Mouse (Mus musculus) intestine, postnatal 0 days (tissue): ENCODE measurements around the gene Nectin4. TPM values are rescaled to one million over a fixed set of nuclear protein-coding genes. Genes with fewer than 3 reads are reported as not detected.

ENCODE experiments used
- ATAC-seq: fragments of 200-750 bp; cut with Nextera tagmentation; 2 replicates; pipeline ENCODE4 v1.8.0; 2017; ENCODE audit warnings: mild to moderate bottlenecking, moderate TSS enrichment, moderate library complexity
- H3K27ac ChIP-seq: fragments of 300-500 bp; sonication (generic); 2 replicates; pipeline ENCODE4 v1.5.1; 2014; ENCODE audit warnings: mild to moderate bottlenecking, low read depth, low read length, moderate library complexity
- H3K27me3 ChIP-seq: fragments of 300-500 bp; sonication (generic); replicated peaks from 2 replicates; pipeline ENCODE4 v1.6.1; 2014; ENCODE audit warnings: low read length, mixed read lengths; ENCODE audit not compliant: control insufficient read depth, insufficient read depth
- H3K36me3 ChIP-seq: fragments of 300-500 bp; sonication (generic); 2 replicates; pipeline ENCODE4 v1.6.1; 2014; ENCODE audit warnings: mild to moderate bottlenecking, moderate library complexity; ENCODE audit not compliant: control insufficient read depth, insufficient read depth
- H3K4me1 ChIP-seq: fragments of 300-500 bp; sonication (generic); replicated peaks from 2 replicates; pipeline ENCODE4 v1.6.1; 2014; ENCODE audit warnings: antibody characterized with exemption, low read length, mixed read lengths; ENCODE audit not compliant: control insufficient read depth, insufficient read depth
- H3K4me2 ChIP-seq: fragments of 300-500 bp; sonication (generic); replicated peaks from 2 replicates; pipeline ENCODE4 v1.6.1; 2014; ENCODE audit warnings: low read depth, mild to moderate bottlenecking, moderate library complexity
- H3K4me3 ChIP-seq: fragments of 300-500 bp; sonication (generic); 2 replicates; pipeline ENCODE4 v1.5.1; 2014; ENCODE audit warnings: low read depth, low read length
- H3K9ac ChIP-seq: fragments of 300-500 bp; sonication (generic); 2 replicates; pipeline ENCODE4 v1.6.1; 2014; ENCODE audit warnings: mild to moderate bottlenecking, low read depth, low read length
- H3K9me3 ChIP-seq: fragments of 300-500 bp; sonication (generic); 2 replicates; pipeline ENCODE4 v1.6.1; 2016; ENCODE audit warnings: mixed run types; ENCODE audit not compliant: control insufficient read depth
- CTCF ChIP-seq: sonication (generic); IDR thresholded peaks from 2 replicates; pipeline ENCODE4 v1.5.1; 2016; ENCODE audit warnings: low read depth, mild to moderate bottlenecking, control low read depth, antibody characterized with exemption, moderate library complexity
- WGBS: fragments of 180-500 bp; shearing (Covaris S2); extraction: QIAGEN DNeasy Blood & Tissue Kit; methylation state at CpG from one replicate; pipeline ENCODE4 v1.1.7; 2014; 5-methylcytosine and 5-hydroxymethylcytosine counted together
- polyA plus RNA-seq: library from polyadenylated mRNA; unstranded; fragments of >200 nt; fragmentation: Nextera tagmentation; extraction: Ambion mirVana; gene quantifications from 2 replicates; pipeline ENCODE4 v1.2.1, GENCODE M21; 2015

The Nectin4 gene
- polyA plus RNA-seq, 1 experiment from 2014 or later, result 0.48 TPM

DNA sequence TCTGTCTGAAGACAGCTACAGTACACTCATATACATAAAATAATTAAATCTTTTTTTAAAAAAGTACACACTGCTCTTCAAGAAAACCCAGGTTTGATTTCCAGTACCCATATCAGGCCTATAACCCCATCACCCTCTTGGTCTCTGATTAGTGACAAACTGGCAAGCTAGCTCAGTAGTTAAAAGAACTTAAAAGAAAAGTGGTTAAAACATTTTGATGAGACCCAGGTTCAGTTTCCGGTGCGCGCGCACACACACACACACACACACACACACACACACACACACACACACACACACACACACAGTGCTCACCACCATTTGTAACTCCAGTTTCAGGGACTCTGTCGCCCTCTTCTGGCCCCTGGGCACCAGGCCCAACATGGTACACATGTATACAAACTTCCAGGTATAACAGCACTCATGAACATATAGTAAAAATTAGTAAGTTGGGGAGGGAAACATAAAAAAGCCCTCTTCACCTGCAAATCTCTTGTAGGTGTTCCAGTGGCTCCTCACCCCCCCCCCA is 14.0 kb upstream of the Nectin4 start:
- H3K9ac ChIP-seq, result no peak overlapping the region

DNA sequence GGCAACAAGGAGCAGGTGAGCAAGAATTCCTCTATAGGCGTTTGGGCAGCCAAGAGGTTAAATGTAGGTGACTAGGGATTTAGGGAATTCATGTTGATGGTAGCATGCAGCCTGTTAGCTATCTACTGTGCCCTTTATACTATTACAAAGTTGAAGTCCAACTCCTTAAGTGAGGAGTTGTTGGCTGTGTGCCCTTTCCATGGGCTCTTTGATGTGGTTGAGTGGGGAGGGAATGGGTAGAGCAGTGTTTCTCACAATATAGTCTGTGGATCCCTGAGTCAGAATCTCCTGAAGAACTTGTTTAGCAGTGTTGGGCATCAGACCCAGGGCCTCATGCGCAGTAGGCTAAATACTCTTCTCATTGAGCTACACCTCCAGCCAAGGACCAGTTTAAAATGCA is 13.1 kb upstream of the Nectin4 start:
- Histone ChIP-seq H3K27me3 (no peaks in the 10 kb centered on the region), H3K4me2 (no peak overlapping the region), H3K4me1 (peaks cover 6% of the 10 kb centered on the region; the same call in 1 of the 2 replicates), H3K9me3 (no peaks in the 10 kb centered on the region), H3K9ac (no peak overlapping the region), H3K27ac (no peak overlapping the region), H3K4me3 (no peak overlapping the region), H3K36me3 (peaks cover 19% of the 10 kb centered on the region)
- TF ChIP-seq CTCF, result no peak
- 93% methylated on average over 2 of the region's 2 CpGs for WGBS
- no peak for ATAC-seq

More for the DNA sequence above, 14.0 kb upstream of the Nectin4 start:
- peaks cover 19% of the 10 kb centered on the region for H3K36me3 ChIP-seq
- TF ChIP-seq CTCF, result peak; percentile 78
- peaks cover 6% of the 10 kb centered on the region; the same call in 1 of the 2 replicates for H3K4me1 ChIP-seq
- no peak for ATAC-seq
- 80% methylated on average over 5 of the region's 5 CpGs for WGBS
- H3K4me2 ChIP-seq, result no peak overlapping the region
- H3K4me3 ChIP-seq, result no peak overlapping the region
- no peak overlapping the region for H3K27ac ChIP-seq
- no peaks in the 10 kb centered on the region for H3K27me3 ChIP-seq
- H3K9me3 ChIP-seq, result no peaks in the 10 kb centered on the region

DNA sequence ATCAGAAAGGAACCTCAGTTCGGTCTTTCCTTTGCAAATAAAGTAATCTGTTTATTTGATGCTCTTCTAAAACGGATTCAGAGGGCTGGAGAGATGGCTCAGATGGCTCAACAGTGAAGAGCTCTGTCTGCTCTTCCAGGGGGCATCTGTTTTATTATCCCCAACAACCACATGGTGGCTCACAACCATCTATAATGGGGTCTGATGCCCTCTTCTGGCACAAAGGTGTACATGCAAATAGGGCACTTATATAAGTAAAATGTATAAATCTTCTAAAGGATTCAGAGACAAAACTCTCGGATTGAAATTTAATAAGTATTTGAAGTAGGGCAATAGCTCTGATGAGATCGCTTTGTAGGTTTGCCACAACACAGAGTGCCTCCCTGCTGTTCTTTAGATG is 11.5 kb upstream of the Nectin4 start:
- no peaks in the 10 kb centered on the region for H3K27me3 ChIP-seq
- no peak for ATAC-seq

DNA sequence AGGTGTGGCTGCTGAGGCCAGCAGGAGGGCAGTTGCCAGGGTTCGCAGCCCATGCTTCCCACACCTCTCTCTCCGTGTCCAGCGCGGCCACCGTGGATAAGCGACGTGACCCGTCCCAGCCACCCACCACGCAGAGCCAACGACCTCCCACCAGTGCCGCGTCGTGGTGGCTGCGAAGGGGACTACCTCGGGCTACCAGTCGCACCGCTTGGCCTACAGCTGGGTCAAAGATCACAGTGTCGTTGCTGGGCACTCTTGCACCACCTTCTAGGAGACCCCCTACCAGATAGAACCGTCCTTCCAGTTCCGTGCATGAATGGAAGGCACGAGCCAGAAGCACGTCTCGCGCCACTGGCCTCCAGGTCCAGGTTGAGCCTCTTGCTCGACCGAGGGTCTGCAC is 9.6 kb upstream of the Nectin4 start:
- Histone ChIP-seq H3K4me1 (peaks cover 6% of the 10 kb centered on the region; the same call in 1 of the 2 replicates), H3K9ac (peak overlapping the region; percentile 31; the same call in 1 of the 2 replicates), H3K9me3 (no peaks in the 10 kb centered on the region), H3K36me3 (peaks cover 19% of the 10 kb centered on the region), H3K27me3 (no peaks in the 10 kb centered on the region), H3K27ac (no peak overlapping the region), H3K4me2 (peak overlapping the region; percentile 79), H3K4me3 (peak overlapping the region; percentile 54)
- WGBS, result 14% methylated on average over 26 of the region's 26 CpGs
- peak; percentile 32; the same call in 1 of the 2 replicates for ATAC-seq
- TF ChIP-seq CTCF, result no peak

More for the DNA sequence above, 11.5 kb upstream of the Nectin4 start:
- H3K4me2 ChIP-seq, result no peak overlapping the region
- 64% methylated on average over 4 of the region's 4 CpGs for WGBS
- no peak overlapping the region for H3K27ac ChIP-seq
- peak; percentile 80 for TF ChIP-seq CTCF
- peaks cover 19% of the 10 kb centered on the region for H3K36me3 ChIP-seq
- H3K9ac ChIP-seq, result no peak overlapping the region
- H3K9me3 ChIP-seq, result no peaks in the 10 kb centered on the region
- peaks cover 6% of the 10 kb centered on the region; the same call in 1 of the 2 replicates for H3K4me1 ChIP-seq
- H3K4me3 ChIP-seq, result no peak overlapping the region

DNA sequence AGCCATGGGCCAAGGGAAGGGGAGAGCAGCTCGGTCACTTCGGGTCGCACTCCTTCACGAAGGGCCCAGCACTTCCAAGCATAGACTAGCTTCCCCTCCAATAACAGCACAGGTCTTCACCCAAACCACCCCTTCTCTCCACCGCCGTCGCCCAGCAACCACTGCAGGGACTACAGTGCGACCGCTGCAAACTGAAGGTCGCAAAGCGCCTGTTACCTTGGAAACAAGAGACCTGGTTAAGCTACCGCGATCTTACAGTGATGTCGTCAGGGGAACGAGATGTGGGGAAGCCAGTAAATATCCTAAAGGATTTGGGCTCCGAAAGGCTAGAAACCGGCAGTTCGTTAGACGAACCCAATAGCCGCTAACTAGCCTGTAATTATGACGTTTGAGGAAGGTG is 9.2 kb upstream of the Nectin4 start, which contains the start of gene Klhdc9:
Klhdc9 (minus strand) TSS at position 143 of the 400 bp plus-strand sequence.
- H3K4me1 ChIP-seq, result peaks cover 6% of the 10 kb centered on the region; the same call in 1 of the 2 replicates
- peak within 1 kb of the TSS; percentile 54 for H3K4me3 ChIP-seq
- 3% methylated on average over 21 of the region's 21 CpGs for WGBS
- peaks cover 19% of the 10 kb centered on the region for H3K36me3 ChIP-seq
- H3K9me3 ChIP-seq, result no peaks in the 10 kb centered on the region
- peak within 1 kb of the TSS; percentile 45; the same call in 1 of the 2 replicates for H3K9ac ChIP-seq
- ATAC-seq, result peak; percentile 93
- H3K4me2 ChIP-seq, result peak within 1 kb of the TSS; percentile 79
- TF ChIP-seq CTCF, result no peak
- H3K27ac ChIP-seq, result peak within 1 kb of the TSS; percentile 50; the same call in 1 of the 2 replicates
- H3K27me3 ChIP-seq, result no peaks in the 10 kb centered on the region

DNA sequence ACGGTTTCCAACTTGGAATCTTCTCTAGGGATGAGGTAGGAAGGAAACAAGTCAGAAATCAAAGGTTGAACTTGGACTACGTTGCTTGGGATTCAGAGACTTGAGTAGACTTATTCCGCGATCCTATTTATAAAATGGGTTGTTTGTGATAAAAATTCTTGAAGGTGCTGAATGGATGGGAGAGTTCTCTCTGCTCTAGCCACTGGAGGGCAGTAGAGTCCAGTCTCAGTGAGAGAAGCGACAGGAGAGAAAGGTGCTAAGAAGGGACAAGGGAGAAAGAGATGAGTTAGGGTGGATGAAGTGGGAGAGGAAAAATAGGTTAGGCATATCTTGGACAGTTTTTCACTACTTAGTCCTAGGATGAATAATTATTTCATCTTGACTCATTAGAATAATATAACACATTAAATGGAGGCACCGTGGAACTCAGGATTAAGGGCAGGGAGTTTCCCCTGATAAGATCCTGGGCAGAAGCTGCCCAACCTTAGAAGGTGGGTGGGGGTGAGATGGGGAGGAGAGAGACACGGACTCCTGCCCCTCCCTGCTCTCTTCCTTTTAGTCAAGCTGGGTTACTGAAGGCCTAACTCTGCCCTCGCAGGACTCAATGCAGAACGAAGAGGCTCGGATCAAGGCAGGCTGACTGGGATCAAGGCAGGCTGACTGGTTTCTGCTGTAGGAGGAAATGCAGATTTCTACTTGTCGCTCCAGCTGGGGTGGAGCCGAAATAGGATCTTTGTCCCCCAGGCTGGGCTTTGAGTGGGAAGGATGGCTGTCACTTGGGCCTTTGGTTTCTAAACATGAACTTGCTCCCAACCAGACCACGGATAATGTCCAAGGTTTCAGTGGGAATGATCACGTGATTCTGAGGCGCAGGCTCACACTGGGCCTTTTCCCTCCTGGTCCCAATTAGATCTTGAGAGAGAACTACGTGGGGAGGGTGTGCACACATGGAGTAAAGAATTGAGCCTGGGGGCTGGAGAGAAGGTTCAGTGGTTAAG is 8.5 kb upstream of the Nectin4 start:
- Histone ChIP-seq H3K9ac (peak overlapping the region; percentile 45; the same call in 1 of the 2 replicates), H3K4me3 (peak overlapping the region; percentile 54), H3K9me3 (no peaks in the 10 kb centered on the region), H3K4me2 (peak overlapping the region; percentile 79), H3K36me3 (peaks cover 18% of the 10 kb centered on the region), H3K27ac (peak overlapping the region; percentile 50; the same call in 1 of the 2 replicates), H3K4me1 (peaks cover 6% of the 10 kb centered on the region; the same call in 1 of the 2 replicates), H3K27me3 (no peaks in the 10 kb centered on the region)
- peak; percentile 76 for ATAC-seq
- WGBS, result 30% methylated on average over 16 of the region's 16 CpGs
- peak; percentile 97 for TF ChIP-seq CTCF
